Mouse (Mus musculus) heart, adult 2 months (tissue): ENCODE measurements around the gene Abcc8. TPM values are rescaled to one million over a fixed set of nuclear protein-coding genes. Genes with fewer than 3 reads are reported as not detected.

Source experiments
- DNase-seq, 2 experiments: peaks; one replicate each; pipeline ENCODE4 v3.0.0; 2021
- H3K27ac ChIP-seq: fragments of 200-600 bp; 2 replicates; pipeline ENCODE4 v1.8.1; 2022
- H3K27me3 ChIP-seq: fragments of 200-500 bp; 2 replicates; pipeline ENCODE4 v1.6.1; 2012; ENCODE audit warnings: mild to moderate bottlenecking, low read length, inconsistent platforms, mixed read lengths; ENCODE audit not compliant: control insufficient read depth, insufficient read depth
- H3K36me3 ChIP-seq: fragments of 200-500 bp; 2 replicates; pipeline ENCODE4 v1.6.1; 2012; ENCODE audit warnings: low read length, inconsistent platforms; ENCODE audit not compliant: control insufficient read depth, insufficient read depth
- H3K4me1 ChIP-seq: fragments of 200-500 bp; 2 replicates; pipeline ENCODE4 v1.6.1; 2011; ENCODE audit warnings: low read length; ENCODE audit not compliant: control insufficient read depth, insufficient read depth
- H3K4me3 ChIP-seq: fragments of 200-600 bp; 2 replicates; pipeline ENCODE4 v1.8.1; 2022
- H3K79me2 ChIP-seq: fragments of 200-500 bp; replicated peaks from 2 replicates; pipeline ENCODE4 v1.6.1; 2012; ENCODE audit warnings: mild to moderate bottlenecking, inconsistent platforms, low read length, moderate library complexity, mixed read lengths; ENCODE audit not compliant: control insufficient read depth, insufficient read depth
- H3K9ac ChIP-seq: fragments of 200-500 bp; 2 replicates; pipeline ENCODE4 v1.6.1; 2012; ENCODE audit warnings: low read depth, mild to moderate bottlenecking, control low read depth, inconsistent platforms, low read length, mixed read lengths
- CTCF ChIP-seq: fragments of 200-600 bp; IDR thresholded peaks from 2 replicates; pipeline ENCODE4 v1.8.1; 2022; ENCODE audit warnings: antibody characterized with exemption, mild to moderate bottlenecking, moderate library complexity
- EP300 ChIP-seq: fragments of 200-500 bp; IDR thresholded peaks from 2 replicates; pipeline ENCODE4 v1.6.1; 2011; ENCODE audit warnings: low read depth, low read length, control low read depth; ENCODE audit not compliant: insufficient read depth
- POLR2A ChIP-seq: fragments of 200-500 bp; IDR thresholded peaks from 2 replicates; pipeline ENCODE4 v1.6.1; 2011; ENCODE audit warnings: mild to moderate bottlenecking, low read depth, low read length, control low read depth; ENCODE audit not compliant: insufficient read depth
- WGBS: fragments of 180-500 bp; shearing (Covaris S2); methylation state at CpG from one replicate; pipeline ENCODE4 v1.1.7; 2018; 5-methylcytosine and 5-hydroxymethylcytosine counted together
- intact Hi-C: fragments of 180-260 bp; cut with DNase I; formaldehyde crosslinking; loops from one replicate; pipeline ENCODE4 v1.15.1; 2025
- long read RNA-seq: library from polyadenylated mRNA; stranded (forward); transcript quantifications from one replicate; pipeline ENCODE4 v2.0.0, GENCODE M21; 2021
- polyA plus RNA-seq: library from polyadenylated mRNA; depleted of rRNA; stranded (reverse); fragments of >200 nt; gene quantifications from 2 replicates; pipeline ENCODE4 v1.2.3, GENCODE M21; 2012; rRNA removed
- total RNA-seq, 2 experiments: library from RNA; stranded (reverse); gene quantifications; 2 replicates each; pipeline ENCODE4 v1.2.3; 2021

Gene Abcc8
- total RNA-seq, result 10 to 100 TPM; 42.5 to 44.1 TPM
- 40.1 and 47.6 TPM in 2 replicates for polyA plus RNA-seq
- long read RNA-seq, full-length matches to known transcripts, result 6 of 40 reads
- long read RNA-seq, partial matches to known transcripts, result 7 of 40 reads
- long read RNA-seq, other reads (novel, unspliced or antisense), result 27 of 40 reads

- Histone ChIP-seq H3K4me3 (peak within 1 kb of the TSS; percentile 43), H3K79me2 (no peaks in the 10 kb centered on the region), H3K27me3 (no peaks in the 10 kb centered on the region), H3K36me3 (no peaks in the 10 kb centered on the region), H3K9ac (peak within 1 kb of the TSS; percentile 75), H3K4me1 (no peaks in the 10 kb centered on the region), H3K27ac (peak within 1 kb of the TSS; percentile 55)
- TF ChIP-seq POLR2A (0 out of 2 replicates have a peak, but pooled peaks have one; percentile 22), CTCF (no peak)
- whole genome bisulfite sequencing, result 2% methylated on average over 68 of the region's 75 CpGs
- intact Hi-C loops, result loop anchor here (5.0 kb wide), 1 partner anchor 47 kb away; no protein-coding TSS in a partner anchor
- peak; percentile 14 to 32 for DNase-seq
These were observed at the start of gene Abcc8 for GRCm38 (mm10) chr7:46179431-46180275. Gene Abcc8 (minus strand): TSS chr7:46180033.

- WGBS, result 42% methylated on average over 4 of the region's 4 CpGs
- no peaks in the 10 kb centered on the region for H3K4me1 ChIP-seq
- H3K4me3 ChIP-seq, result no peak overlapping the region
- H3K27me3 ChIP-seq, result no peaks in the 10 kb centered on the region
- H3K9ac ChIP-seq, result no peak overlapping the region
- TF ChIP-seq EP300 (0 out of 2 replicates have a peak, but pooled peaks have one; percentile 54), CTCF (no peak), POLR2A (no peak)
- peak; percentile 68 to 75 for DNase-seq
- no peaks in the 10 kb centered on the region for H3K79me2 ChIP-seq
- H3K36me3 ChIP-seq, result no peaks in the 10 kb centered on the region
- H3K27ac ChIP-seq, result no peak overlapping the region
- intact Hi-C loops, result no loop called here
These were observed 47.1 kb upstream of the Abcc8 start for GRCm38 (mm10) chr7:46226936-46227335.

- intact Hi-C loops, result no loop called here
- H3K79me2 ChIP-seq, result no peaks in the 10 kb centered on the region
These were observed 46.4 kb upstream of the Abcc8 start for GRCm38 (mm10) chr7:46226253-46226652.

GRCm38 (mm10) chr7:46220591-46221129 lies 40.8 kb upstream of the Abcc8 start:
- Histone ChIP-seq H3K27ac (no peak overlapping the region), H3K4me1 (no peaks in the 10 kb centered on the region), H3K79me2 (no peaks in the 10 kb centered on the region), H3K36me3 (no peaks in the 10 kb centered on the region), H3K9ac (no peak overlapping the region), H3K27me3 (no peaks in the 10 kb centered on the region), H3K4me3 (no peak overlapping the region)
- TF ChIP-seq CTCF (no peak), EP300 (no peak), POLR2A (no peak)
- DNase-seq, result no peak
- 59% methylated on average over 8 of the region's 8 CpGs for WGBS
- intact Hi-C loops, result no loop called here

More at GRCm38 (mm10) chr7:46226253-46226652, 46.4 kb upstream of the Abcc8 start:
- WGBS, result 36% methylated on average over 7 of the region's 7 CpGs
- no peak overlapping the region for H3K4me3 ChIP-seq
- H3K27ac ChIP-seq, result no peak overlapping the region
- H3K36me3 ChIP-seq, result no peaks in the 10 kb centered on the region
- TF ChIP-seq POLR2A (no peak), CTCF (peak; percentile 67)
- no peaks in the 10 kb centered on the region for H3K27me3 ChIP-seq
- DNase-seq, result no peak
- no peaks in the 10 kb centered on the region for H3K4me1 ChIP-seq
- no peak overlapping the region for H3K9ac ChIP-seq

DNA sequence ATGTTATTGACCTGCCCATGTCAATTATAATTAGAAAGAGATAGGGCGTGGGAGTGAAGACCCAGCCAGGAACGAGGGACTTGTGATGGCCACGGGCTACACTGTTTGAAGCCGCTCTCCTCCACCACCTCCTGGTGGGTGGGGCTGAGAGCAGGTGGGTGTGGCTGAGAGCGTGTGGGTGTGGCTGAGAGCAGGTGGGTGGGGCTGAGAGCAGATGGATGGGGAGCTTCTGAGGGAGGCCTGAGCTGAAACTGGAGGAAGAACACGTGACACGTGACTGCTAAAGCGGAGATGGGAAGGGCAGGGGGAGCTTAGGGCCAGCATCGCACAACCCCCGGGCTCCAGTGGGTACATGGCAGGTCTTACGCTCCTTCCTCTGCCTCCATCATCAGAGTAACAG lies 38.6 kb upstream of the Abcc8 start:
- H3K4me3 ChIP-seq, result no peak overlapping the region
- H3K36me3 ChIP-seq, result no peaks in the 10 kb centered on the region
- H3K4me1 ChIP-seq, result no peaks in the 10 kb centered on the region
- no peaks in the 10 kb centered on the region for H3K27me3 ChIP-seq
- 27% methylated on average over 11 of the region's 11 CpGs for WGBS
- intact Hi-C loops, result no loop called here
- no peak overlapping the region for H3K9ac ChIP-seq
- H3K79me2 ChIP-seq, result no peaks in the 10 kb centered on the region
- DNase-seq, result no peak
- H3K27ac ChIP-seq, result no peak overlapping the region
- TF ChIP-seq EP300 (no peak), POLR2A (no peak), CTCF (no peak)

DNA sequence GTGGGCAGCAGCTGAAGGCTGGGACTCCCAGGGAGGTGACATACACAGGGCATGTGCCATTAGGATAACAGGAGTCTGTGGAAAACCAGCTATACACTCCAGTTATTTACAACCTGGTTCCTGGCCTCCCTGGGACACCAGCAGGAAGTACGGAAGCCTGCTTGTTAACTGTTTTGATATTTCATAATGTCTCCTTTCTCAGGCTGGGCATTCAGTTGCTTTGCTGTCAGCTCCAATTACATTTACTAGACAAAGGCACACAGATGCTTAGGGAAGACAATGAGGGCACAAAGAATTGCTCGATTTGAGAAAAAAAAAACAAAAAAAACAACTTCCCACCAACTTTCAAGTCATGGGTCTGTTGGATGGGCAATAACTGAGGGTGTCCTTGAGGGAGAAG lies 36.6 kb upstream of the Abcc8 start:
- TF ChIP-seq POLR2A (no peak), EP300 (no peak), CTCF (no peak)
- Histone ChIP-seq H3K36me3 (no peaks in the 10 kb centered on the region), H3K4me3 (no peak overlapping the region), H3K27ac (no peak overlapping the region), H3K9ac (no peak overlapping the region), H3K4me1 (no peaks in the 10 kb centered on the region), H3K79me2 (no peaks in the 10 kb centered on the region), H3K27me3 (no peaks in the 10 kb centered on the region)
- no peak for DNase-seq
- WGBS, result 62% methylated on average over 2 of the region's 2 CpGs
- intact Hi-C loops, result no loop called here
